Mouse (Mus musculus) heart, postnatal 10 days (tissue): ENCODE measurements around the gene Pde7b. TPM values are rescaled to one million over a fixed set of nuclear protein-coding genes. Genes with fewer than 3 reads are reported as not detected.

Experiments
- DNase-seq, 2 experiments: peaks; one replicate each; pipeline ENCODE4 v3.0.0; 2021
- intact Hi-C: fragments of 180-260 bp; cut with DNase I; formaldehyde crosslinking; loops from one replicate; pipeline ENCODE4 v1.15.1; 2025
- total RNA-seq, 2 experiments: library from RNA; stranded (reverse); gene quantifications; 2 replicates each; pipeline ENCODE4 v1.2.3; 2021

Pde7b gene
- total RNA-seq, 2 experiments from 2014 or later: 43.1 to 50.5 TPM

DNA sequence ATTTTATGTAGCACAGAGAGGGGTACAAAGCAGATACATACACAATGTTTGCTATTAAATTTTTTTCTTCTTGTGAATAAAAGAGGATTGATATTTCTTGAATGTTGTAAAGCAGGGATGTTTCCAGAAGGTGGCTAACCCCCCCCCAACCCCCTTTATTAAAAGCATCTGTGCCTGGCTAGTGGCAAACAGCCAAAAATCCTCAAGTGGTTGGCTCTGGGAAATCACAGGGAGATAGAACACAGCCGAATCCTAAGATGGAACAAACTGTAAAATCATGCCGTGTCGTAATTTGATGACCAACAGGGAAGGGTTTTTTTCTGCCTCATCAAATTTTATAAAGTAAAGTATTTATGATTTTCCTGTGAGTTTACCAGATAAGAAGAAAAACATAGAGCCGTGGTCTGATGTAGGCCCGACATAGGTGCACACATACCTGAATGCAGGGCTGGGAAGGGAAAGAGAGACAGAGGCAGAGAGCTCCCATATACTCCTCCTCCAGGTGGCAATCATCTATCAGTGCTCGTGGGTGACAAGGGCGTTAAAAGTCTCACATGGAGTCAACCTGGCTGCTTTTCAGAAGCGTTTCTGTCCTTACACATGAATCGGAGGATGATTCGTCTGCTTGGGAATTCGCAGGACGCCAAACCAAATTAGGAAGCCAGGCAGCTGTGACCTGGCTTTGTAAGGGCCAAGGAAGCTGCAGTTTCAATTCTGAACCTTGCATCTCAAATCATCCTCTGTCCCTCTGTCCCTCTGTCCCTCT lies 67.4 kb downstream of the Pde7b start:
- DNase-seq: peak; percentile 67 to 74

DNA sequence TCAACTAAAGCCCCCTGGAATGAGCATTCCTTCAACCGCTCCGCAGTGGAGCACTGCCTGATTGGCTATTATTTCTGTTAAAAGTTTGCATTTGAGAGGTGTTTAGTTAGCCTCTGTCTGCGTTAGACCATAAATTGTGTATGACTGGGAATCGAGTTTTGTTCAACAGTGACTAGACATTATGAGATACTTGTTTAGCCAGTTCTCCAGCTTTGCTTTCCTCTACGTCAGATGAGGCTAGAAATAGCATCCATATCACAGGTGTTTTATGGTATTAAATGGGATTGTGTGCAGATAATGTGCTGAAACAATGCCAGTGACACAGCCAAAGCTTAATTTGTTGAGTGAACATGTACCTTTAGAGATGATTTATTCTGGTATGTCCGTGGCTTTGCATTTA lies 70.3 kb downstream of the Pde7b start:
- no peak for DNase-seq
- intact Hi-C loops: no loop called here

More for the DNA sequence above, 67.4 kb downstream of the Pde7b start:
- intact Hi-C loops: loop anchor here (5.0 kb wide), 1 partner anchor 250 kb away; no protein-coding TSS in a partner anchor

DNA sequence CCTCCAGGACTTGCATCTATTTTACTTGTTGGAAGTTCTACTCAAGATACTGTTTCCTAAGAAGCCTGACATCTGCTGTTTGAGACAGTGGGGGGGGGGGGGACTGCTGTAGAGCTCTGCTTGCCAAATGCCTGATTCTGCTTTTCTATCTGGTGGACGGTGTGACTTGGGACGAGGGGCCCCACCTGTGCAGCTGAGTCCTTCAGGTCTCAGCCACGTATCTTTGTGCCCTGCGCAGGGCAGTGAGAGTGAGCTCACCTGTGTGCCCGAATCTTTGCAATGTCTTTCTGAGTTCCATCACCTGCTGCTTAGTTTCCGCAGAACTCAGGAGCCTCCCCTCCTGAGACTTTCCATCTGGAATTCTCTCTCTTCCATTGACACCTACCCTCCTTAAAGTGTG lies 70.7 kb downstream of the Pde7b start:
- intact Hi-C loops: no loop called here
- no peak for DNase-seq

GRCm38 (mm10) chr10:20653299-20653698 lies 71.6 kb downstream of the Pde7b start:
- no peak for DNase-seq
- intact Hi-C loops: no loop called here

GRCm38 (mm10) chr10:20636381-20636780 lies 88.5 kb downstream of the Pde7b start:
- intact Hi-C loops: no loop called here
- DNase-seq: no peak

DNA sequence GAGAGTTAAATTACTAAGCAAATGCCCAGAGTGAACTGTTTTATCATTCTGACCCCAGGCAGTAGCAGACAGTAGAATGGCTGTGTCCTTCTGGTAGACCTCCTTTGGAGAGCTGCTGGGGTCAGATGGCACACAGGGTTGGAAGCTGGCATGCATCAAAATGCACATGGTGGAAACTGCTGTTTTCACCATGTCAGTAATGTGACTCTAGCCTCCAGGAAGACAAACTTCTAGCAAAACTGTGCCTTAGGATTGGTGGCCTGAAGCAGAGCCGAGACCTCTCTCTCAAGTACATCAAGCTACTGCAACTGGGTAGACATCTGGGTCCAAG lies 91.8 kb downstream of the Pde7b start:
- intact Hi-C loops: no loop called here
- DNase-seq: no peak

DNA sequence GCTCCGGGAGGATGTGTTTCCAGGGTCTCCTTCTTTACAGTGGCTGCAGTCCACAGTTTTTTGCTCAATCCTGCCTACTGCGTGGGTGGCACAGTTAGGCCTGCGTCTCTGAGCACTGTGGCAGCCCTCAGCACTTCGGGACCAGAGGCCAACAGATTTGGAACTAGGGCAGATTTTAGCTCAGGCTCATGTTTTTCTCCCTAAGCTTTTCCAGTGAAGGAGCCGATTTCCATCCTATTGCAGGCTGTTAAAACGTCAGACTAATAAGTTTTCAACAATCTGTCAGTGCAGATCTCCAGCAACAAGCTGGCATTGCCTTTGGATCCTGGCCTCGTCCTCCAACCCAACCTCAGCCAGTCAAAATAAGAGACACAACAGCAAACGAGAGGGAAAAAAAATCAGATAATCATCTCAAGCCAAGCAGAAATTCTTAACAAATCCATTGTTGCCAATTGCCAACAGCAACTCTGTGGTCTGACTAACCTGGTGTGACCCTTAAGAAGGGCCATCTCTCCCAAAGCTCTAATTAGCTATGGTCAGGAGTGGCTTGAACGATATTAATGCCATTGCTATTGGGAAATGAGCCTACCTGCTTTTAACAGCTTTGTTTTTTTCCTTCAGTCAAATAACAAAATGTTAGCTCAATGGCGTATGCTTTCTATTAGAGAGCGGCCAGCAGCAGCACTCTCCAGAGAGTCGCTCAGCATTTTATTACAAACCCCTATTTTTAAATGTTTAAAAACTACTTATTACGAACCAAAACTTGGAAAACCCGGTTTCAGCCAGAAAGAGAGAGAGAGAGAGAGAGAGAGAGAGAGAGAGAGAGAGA lies 92.4 kb downstream of the Pde7b start:
- no peak for DNase-seq
- intact Hi-C loops: no loop called here

GRCm38 (mm10) chr10:20630122-20630521 lies 94.8 kb downstream of the Pde7b start:
- intact Hi-C loops: no loop called here
- DNase-seq: peak; percentile 29 to 40

DNA sequence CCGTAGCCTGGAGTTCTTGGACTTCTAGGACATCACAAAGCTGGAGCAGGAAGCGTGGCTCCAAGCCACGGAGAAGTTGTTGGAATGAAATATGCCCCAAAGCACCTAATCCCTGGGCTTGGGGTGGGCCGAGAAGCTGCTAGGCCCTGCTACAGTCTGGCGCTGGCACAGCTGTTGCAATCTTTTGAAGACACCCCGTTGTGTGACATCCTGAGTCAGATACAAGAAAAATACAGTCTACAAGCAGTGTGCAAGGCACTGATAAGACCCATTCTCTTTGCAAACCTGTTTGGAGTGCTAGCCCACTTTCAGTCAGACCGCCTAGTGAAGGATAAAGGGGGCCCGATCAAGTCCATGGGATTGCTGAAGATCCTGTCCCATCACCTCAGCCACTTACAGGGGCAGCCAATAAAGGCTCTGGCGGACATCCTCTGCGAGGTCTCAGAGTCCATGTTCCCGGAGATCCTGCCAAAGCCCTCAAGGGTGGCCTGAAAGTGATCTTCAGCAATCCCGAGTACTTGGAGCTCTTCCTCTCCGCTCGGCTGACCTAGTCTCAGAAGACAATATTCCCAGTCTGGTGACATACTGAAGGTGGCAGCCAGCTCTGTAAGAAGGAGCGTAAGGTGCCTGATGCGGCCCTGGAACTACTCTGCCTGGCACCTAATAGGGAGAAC lies 99.0 kb downstream of the Pde7b start:
- intact Hi-C loops: no loop called here
- DNase-seq: no peak

DNA sequence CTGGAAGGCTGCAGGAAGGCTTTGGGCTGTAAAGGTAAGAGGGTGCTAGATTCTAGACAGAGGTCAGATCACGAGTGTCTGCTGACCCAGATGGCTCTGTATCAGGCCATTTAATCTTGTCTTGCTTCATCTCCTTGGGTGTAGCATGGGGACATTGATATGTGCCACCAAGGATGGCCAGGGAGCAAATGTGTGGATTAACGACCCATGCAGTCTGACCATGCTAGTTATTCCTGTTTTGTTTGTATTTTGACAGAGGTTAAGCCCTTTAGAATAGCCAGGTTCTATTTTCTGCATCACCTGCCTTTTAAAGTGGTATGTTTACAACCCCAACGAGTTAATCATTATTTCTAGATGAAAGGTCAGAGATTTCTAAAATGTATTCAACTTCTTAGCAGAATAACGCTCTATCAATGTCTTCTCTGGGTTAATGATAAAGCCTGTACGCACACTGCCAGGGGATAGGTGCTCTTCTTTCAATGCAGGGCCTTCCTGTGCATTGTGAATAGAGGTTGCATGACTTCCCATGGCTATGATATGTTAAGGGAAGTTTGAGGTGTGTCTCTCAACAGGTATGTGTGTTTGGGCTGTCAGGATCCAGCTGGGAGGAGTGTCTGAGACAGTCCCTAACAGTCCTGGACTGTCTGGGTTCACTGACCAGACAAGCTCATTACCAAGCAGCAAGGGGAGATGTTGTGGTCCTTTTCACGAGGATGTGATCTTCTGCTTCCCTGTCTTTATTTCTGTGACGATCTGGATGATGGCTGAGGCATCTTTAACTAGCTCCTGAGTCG lies 103.0 kb downstream of the Pde7b start:
- DNase-seq: no peak
- intact Hi-C loops: no loop called here

GRCm38 (mm10) chr10:20606007-20606406 lies 118.9 kb downstream of the Pde7b start:
- intact Hi-C loops: no loop called here
- DNase-seq: no peak

GRCm38 (mm10) chr10:20595107-20595810 lies 129.6 kb downstream of the Pde7b start:
- DNase-seq: no peak
- intact Hi-C loops: no loop called here

- intact Hi-C loops: no loop called here
- DNase-seq: no peak
Measured at GRCm38 (mm10) chr10:20594015-20594414, 130.9 kb downstream of the Pde7b start.

DNA sequence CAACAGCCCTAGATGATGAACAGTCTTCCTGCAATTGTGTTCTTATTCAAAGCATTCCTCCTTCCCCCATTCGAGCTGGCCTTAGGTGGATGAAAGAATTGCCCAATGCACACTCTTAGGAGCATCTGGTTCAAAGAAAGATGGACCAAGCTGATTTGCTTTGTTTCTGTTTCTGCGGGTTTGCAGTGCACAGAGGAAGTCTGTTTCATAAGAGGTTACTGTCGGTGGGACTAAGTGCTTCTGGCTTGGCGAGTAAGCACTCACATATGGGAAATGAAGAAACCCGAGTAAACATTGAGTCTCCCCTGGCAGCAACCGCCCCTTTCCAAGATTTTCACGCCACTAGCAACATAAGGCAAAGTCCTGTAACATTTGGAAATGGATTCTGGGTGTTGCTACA lies 134.8 kb downstream of the Pde7b start:
- intact Hi-C loops: loop anchor here (2.0 kb wide), 1 partner anchor 39 kb away; no protein-coding TSS in a partner anchor
- DNase-seq: peak in 1 of 2 experiments; percentile 15

DNA sequence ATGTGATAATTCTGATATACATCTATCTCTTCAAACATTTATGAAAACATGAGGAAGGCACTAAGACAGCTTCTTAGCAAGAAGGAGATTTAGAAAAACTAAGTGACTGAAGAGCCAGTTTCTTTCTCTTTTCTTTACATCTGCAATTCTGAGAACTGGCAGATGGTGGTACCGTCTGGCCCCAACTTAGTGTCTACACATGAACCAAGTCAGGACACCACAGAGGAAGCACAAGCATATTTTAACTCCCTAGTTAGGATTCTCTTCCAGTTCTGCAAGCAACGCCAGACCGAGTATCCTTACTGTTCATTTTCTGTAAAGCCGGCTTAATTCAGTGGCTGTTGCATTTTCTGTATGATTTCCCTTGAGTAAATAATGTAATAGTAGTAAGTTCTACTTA lies 138.9 kb downstream of the Pde7b start:
- intact Hi-C loops: no loop called here
- DNase-seq: no peak

GRCm38 (mm10) chr10:20575002-20575401 lies 149.9 kb downstream of the Pde7b start:
- DNase-seq: no peak
- intact Hi-C loops: no loop called here

GRCm38 (mm10) chr10:20574414-20574813 lies 150.5 kb downstream of the Pde7b start:
- intact Hi-C loops: loop anchor here (5.0 kb wide), 1 partner anchor 167 kb away; no protein-coding TSS in a partner anchor
- DNase-seq: no peak

DNA sequence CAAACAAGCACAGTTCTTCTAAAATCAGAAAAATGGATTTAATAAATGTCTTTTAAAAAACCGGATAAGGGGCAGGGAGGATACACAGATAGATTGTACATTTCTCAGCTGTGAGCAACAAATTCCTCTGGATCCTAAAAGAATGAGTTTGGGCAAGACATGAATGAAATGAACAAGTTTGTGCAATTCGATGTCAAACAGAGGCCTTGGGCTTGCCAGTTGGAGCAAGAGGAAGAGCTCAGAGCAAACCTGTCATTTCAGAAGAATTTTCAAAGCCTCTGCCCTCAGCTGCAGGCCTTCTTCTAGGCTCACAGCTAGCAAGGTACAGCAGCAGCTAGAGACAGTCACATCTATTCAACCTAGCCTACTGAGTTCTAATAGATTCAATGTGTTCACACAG lies 153.4 kb downstream of the Pde7b start:
- no peak for DNase-seq
- intact Hi-C loops: loop anchor here (5.0 kb wide), 1 partner anchor 164 kb away; no protein-coding TSS in a partner anchor

DNA sequence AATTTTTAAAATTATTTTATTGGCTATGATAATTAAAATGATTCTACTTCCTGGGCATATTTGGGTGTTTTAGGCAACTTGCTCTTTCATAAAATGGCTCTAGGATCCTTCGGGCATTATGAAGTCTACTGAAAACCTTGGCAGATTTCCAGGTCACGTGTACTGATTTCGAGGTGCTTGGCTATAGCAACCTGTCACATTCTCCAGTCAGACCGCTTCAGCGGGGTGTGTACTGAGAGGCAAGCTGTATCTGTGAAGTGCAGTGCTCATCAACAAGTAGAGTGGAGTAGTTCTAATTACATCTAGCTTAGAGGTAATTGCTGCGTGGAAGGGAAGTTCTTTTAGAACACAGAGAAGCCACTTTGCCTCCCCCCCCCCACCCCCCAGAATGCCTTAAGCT lies 156.2 kb downstream of the Pde7b start:
- intact Hi-C loops: no loop called here
- DNase-seq: peak; percentile 49 to 65

DNA sequence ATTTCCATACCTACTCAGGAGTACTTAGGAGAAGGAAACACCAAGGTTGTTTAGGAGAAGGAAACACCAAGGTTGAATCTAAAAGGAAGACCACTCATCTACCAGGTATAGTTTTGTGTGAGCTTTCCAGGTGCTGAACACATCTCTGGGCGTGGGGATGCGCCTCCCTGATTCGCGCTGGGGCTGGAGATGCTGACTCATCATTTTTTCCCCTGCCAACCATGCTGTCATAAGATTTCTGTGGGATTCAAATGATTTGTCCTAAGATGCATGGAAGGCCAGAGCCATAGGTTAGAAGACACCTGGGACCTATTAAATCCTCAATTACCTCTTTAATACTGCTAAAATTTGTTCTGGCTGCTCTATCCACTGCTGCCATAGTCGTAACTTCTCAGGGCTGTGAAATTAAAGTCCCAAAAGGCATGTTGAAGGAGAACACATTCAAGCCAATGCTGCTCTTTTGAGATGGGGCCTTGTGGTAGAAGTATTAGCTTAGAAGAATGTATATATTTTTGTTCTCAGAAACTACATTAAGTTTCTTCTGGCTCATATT lies 157.1 kb downstream of the Pde7b start:
- DNase-seq: no peak
- intact Hi-C loops: no loop called here
